Mouse (Mus musculus): ENCODE measurements around the gene Sema6d. TPM values are rescaled to one million over a fixed set of nuclear protein-coding genes. Genes with fewer than 3 reads are reported as not detected.
A peak's percentile ranks its signal among the peaks of the same experiment; 100 is the strongest.

Gene Sema6d
- polyA plus RNA-seq, 1 experiment from 2014 or later, result 8.3 TPM

DNA sequence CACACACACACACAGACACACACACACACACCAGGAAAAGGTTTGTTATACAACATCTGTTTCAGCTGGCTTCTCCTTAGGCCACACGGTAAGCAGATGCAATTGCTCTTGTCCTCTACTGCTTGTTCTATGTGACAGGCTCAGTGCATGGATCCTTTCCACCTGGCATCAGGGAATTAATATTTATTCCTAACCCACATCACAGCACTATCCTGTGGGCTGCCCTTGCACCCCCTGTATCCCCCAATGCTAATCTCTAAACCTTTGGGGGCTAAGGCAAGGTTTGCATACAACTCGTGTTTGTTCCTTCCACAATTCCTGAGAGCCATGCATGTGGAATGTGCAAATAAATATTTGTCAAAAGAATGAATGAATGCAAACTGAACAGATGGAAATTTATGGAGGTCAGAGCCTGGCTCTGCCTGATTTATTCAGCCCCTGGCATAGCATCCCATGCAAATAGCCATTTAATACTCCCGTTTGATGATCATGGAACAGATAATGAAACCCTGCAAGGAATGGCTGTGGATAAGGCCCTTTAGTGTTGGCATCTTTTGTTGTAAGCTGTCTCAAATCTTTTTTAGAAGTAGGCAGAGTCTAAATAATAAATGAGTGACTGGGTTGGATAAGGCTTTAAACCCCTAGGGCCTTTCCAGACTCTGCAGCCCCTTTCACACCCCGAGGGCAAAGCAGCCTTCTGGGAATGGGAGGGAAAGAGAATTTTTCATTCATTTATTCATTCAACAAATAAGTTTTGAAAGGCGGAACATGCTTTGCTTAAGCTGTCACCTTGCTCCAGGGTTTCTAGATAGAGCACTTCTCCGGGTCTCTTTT is 383.1 kb downstream of the Sema6d start:
- H3K27ac ChIP-seq (replicated peaks), result no peak overlapping the region
- WGBS, result 80% methylated on average over 6 of the region's 6 CpGs
- no peaks in the 10 kb centered on the region for H3K9me3 ChIP-seq
- no peaks in the 10 kb centered on the region for H3K27me3 ChIP-seq (replicated peaks; ENCODE audit: low read depth, poor library complexity, severe bottlenecking)
- H3K36me3 ChIP-seq (replicated peaks), result no peaks in the 10 kb centered on the region
- H3K4me1 ChIP-seq, result no peaks in the 10 kb centered on the region
- H3K4me3 ChIP-seq, result no peak overlapping the region
- DNase-seq (ENCODE audit: low spot score), result no peak

DNA sequence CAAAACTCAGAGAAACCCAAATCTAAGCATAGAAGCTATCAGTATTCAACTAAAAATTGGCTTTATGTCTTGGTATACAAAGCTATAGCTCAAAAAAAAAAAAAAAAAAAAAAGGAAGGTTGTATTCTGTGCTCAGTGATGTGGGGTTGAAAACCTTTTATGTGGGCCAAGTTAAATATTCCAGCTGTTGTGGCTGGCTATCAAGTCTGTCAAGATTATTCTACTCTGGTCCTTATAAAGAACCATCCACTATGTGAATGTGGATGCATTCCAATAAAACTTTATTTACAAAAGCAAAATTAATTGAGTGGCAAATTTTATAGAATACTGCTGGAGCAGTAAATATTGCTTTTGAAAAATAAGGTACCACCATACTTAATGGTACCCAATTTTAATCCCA is 388.1 kb downstream of the Sema6d start:
- DNase-seq (ENCODE audit: low spot score), result no peak
- no peaks in the 10 kb centered on the region for H3K36me3 ChIP-seq (replicated peaks)

DNA sequence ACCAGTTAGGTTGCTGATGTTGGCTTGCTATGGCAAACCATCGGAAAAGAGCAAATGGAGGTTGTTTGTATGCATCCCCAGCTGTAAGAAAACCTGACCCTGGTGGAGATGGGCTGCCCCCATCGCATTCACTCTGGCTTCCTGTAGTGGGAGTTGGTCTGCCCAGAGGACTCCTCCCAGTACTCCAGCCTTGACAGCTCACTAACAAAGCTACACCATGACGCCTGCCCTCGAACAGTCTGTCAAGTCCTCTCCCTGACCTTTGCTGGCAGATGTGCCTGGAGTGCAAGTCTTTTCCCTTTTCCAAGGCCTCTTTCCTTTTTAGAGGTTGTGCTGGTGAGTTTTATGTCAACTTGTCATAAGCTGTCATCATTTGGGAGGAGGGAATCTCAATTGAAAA is 388.8 kb downstream of the Sema6d start:
- H3K27me3 ChIP-seq (replicated peaks; ENCODE audit: low read depth, poor library complexity, severe bottlenecking), result no peaks in the 10 kb centered on the region
- no peaks in the 10 kb centered on the region for H3K36me3 ChIP-seq (replicated peaks)
- DNase-seq (ENCODE audit: low spot score), result no peak
- H3K4me1 ChIP-seq, result no peaks in the 10 kb centered on the region
- no peaks in the 10 kb centered on the region for H3K9me3 ChIP-seq
- 82% methylated on average over 4 of the region's 4 CpGs for WGBS
- H3K4me3 ChIP-seq, result no peak overlapping the region
- H3K27ac ChIP-seq (replicated peaks), result no peak overlapping the region

More for the DNA sequence above, 388.1 kb downstream of the Sema6d start:
- H3K27me3 ChIP-seq (replicated peaks; ENCODE audit: low read depth, poor library complexity, severe bottlenecking), result no peaks in the 10 kb centered on the region
- H3K27ac ChIP-seq (replicated peaks), result no peak overlapping the region
- no peaks in the 10 kb centered on the region for H3K9me3 ChIP-seq
- no peak overlapping the region for H3K4me3 ChIP-seq
- H3K4me1 ChIP-seq, result no peaks in the 10 kb centered on the region

DNA sequence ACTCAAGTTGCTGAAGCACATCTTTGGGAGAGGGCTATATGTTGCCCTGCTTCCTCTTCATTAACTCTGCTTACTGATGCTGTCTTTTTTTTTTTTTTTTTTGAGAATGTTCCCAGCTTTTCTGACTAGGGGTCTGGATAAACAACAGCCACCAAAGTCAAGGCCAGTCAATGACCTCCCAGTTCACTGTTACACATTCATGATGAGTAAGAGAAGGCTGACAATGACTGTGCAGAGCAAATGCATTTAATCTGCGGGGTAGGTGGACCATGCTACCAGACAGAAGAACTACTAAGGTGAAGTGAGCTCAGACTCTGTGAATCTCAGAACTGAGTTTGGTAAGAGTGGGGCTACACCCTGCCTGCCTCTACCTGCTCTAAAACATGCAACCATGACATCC is 396.0 kb downstream of the Sema6d start:
- Histone ChIP-seq H3K36me3 (replicated peaks) (no peaks in the 10 kb centered on the region), H3K4me1 (no peaks in the 10 kb centered on the region), H3K27ac (replicated peaks) (no peak overlapping the region), H3K27me3 (replicated peaks; ENCODE audit: low read depth, poor library complexity, severe bottlenecking) (no peaks in the 10 kb centered on the region), H3K9me3 (no peaks in the 10 kb centered on the region), H3K4me3 (no peak overlapping the region)
- no peak for DNase-seq (ENCODE audit: low spot score)
- WGBS, result 94% methylated on average over 1 of the region's 1 CpGs

DNA sequence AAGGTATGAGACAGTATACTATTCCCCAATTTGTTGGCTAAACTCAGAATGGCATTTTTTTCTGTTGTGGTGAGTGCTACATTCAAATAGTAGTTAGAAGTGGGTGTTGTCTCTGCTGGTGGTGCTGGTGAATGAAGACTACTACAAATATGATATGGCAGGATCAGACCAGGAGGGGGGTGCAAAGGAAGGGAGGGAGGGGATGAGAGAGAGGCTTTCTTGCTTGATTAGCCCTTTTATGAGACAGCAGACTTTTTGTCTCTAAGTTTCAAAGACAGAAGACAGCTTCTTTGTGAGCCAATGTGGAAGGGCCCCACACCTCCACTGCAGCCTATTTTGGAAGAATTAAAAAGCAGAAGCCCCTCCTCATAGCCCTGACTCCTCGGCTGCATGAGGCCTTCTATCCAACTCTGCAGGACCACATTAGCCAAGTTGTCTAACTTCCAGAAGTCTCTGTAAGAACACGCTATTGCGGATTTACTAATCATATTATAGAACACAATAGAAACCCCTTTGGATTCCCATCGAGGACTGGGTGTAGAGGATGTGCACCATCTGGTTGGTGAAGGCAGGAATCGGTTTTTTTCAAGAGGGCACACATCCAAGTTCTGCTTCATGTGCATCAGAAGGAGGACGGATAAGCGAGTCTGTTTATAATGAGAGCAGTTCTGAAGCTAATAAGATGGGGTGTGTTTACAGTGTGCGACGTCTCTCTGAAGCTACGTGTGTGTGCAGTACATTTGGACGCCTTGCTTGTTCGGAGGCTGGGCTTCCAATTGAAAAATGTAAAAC is 400.4 kb downstream of the Sema6d start:
- Histone ChIP-seq H3K27ac (replicated peaks) (no peak overlapping the region), H3K4me1 (no peaks in the 10 kb centered on the region), H3K9me3 (no peaks in the 10 kb centered on the region), H3K4me3 (no peak overlapping the region), H3K36me3 (replicated peaks) (no peaks in the 10 kb centered on the region), H3K27me3 (replicated peaks; ENCODE audit: low read depth, poor library complexity, severe bottlenecking) (no peaks in the 10 kb centered on the region)
- DNase-seq (ENCODE audit: low spot score), result no peak
- WGBS, result 86% methylated on average over 12 of the region's 12 CpGs

DNA sequence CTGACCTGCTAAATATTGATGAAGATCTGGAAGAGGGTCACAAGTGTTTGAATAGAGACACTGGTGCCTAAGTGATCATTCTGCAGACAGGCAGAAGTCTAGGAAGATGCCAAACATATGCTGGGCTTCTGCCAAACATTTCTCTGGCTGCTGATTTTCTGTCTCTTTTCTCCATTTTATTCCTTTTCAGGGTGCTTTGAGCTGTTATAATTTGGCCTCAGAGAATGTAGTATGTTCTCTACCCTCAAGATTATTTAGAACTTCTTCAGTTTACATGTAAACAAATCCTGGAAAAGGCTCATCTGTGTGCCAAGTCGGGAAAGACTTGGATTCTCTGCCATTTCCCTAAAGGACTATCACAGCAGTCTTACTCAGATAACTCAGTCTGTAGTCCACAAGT is 406.0 kb downstream of the Sema6d start:
- H3K4me3 ChIP-seq, result no peak overlapping the region
- H3K27me3 ChIP-seq (replicated peaks; ENCODE audit: low read depth, poor library complexity, severe bottlenecking), result peaks cover 8% of the 10 kb centered on the region; the same call in 1 of the 2 replicates
- WGBS, result 79% methylated on average over 1 of the region's 1 CpGs
- H3K36me3 ChIP-seq (replicated peaks), result no peaks in the 10 kb centered on the region
- H3K9me3 ChIP-seq, result no peaks in the 10 kb centered on the region
- no peak for DNase-seq (ENCODE audit: low spot score)
- H3K4me1 ChIP-seq, result no peaks in the 10 kb centered on the region
- no peak overlapping the region for H3K27ac ChIP-seq (replicated peaks)

DNA sequence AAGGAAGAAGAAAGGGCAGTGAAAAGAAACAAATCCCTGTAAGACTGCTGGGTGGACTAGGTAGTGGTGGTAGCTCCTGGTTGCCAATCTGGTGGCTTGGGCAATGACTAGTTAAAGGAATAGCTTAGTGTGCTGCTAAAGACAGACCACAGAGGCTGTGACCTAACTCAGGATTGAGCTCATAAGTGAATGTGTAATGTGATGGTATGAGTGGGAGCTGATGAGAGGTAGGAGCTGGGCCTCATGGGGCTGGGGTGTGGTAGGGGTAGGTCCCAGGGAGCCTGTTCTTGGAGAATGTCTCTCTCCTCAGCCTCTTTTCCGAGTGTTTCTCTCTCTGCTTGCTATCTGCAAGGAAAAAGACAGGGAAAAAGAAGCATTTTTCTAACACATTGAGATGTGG is 409.9 kb downstream of the Sema6d start:
- peaks cover 38% of the 10 kb centered on the region for H3K27me3 ChIP-seq (replicated peaks; ENCODE audit: low read depth, poor library complexity, severe bottlenecking)
- 67% methylated on average over 1 of the region's 1 CpGs for WGBS
- H3K9me3 ChIP-seq, result no peaks in the 10 kb centered on the region

DNA sequence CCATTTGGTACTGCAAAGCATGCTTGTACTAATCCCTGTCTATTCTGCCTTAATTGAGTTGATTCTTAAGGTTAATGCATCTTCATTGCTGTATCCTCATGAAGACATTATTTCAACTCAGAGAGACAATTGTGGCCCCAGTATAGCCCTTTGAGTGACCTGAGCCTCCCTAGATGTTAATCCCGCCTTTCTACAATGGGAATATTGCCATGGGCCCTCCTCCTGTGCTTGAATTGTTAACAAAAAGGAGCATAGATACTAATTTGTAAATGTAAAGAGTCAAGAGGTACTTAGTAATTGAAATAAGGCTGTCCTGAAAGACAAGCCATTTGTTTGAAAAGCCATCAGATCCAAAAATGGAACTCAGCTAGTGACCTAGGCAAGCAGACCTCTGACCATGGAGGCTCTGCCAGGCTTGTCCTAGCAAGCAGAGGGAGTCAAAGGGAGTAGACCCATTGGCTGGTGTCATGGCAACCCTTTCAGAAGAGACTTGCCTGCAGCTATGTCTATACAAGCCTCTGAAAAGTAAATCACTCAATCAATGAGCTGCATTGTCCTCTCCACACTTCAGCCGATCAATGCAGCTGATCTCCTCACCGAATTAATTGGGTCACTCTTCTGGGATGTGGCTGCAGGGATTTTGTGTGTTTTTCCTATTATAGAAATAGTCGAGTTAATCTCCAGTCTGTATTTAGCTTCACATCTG is 416.2 kb downstream of the Sema6d start:
- peak; percentile 56 for DNase-seq (ENCODE audit: low spot score)
- Histone ChIP-seq H3K9me3 (no peaks in the 10 kb centered on the region), H3K27ac (replicated peaks) (no peak overlapping the region), H3K4me1 (peaks cover 11% of the 10 kb centered on the region), H3K36me3 (replicated peaks) (no peaks in the 10 kb centered on the region), H3K4me3 (no peak overlapping the region), H3K27me3 (replicated peaks; ENCODE audit: low read depth, poor library complexity, severe bottlenecking) (peaks cover 66% of the 10 kb centered on the region)
- 17% methylated on average over 4 of the region's 4 CpGs for WGBS

More for the DNA sequence above, 409.9 kb downstream of the Sema6d start:
- no peak for DNase-seq (ENCODE audit: low spot score)
- Histone ChIP-seq H3K4me3 (no peak overlapping the region), H3K4me1 (no peaks in the 10 kb centered on the region), H3K27ac (replicated peaks) (no peak overlapping the region), H3K36me3 (replicated peaks) (no peaks in the 10 kb centered on the region)

DNA sequence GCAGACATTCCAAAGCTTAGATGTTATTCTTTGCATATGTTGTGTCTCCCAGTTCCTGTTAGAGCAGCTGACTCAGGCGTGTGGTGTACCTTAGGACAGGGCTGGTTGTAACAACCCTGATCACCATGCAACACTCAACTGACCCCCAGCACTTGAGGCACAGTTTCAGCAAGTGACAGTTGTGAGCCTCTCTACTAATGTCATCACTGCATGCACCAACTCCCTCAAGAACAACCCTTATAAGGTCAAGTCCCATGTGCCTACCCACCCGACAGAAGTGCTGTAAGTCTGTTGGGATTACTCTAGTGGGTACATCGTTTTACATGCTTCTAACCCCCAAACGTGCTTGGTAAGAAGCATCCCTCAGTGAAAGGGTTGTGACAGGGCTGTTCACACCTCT is 418.0 kb downstream of the Sema6d start:
- no peak for DNase-seq (ENCODE audit: low spot score)
- Histone ChIP-seq H3K9me3 (no peaks in the 10 kb centered on the region), H3K36me3 (replicated peaks) (no peaks in the 10 kb centered on the region), H3K27me3 (replicated peaks; ENCODE audit: low read depth, poor library complexity, severe bottlenecking) (peaks cover 70% of the 10 kb centered on the region), H3K27ac (replicated peaks) (no peak overlapping the region), H3K4me3 (no peak overlapping the region), H3K4me1 (peaks cover 11% of the 10 kb centered on the region)
- WGBS, result 74% methylated on average over 4 of the region's 4 CpGs

DNA sequence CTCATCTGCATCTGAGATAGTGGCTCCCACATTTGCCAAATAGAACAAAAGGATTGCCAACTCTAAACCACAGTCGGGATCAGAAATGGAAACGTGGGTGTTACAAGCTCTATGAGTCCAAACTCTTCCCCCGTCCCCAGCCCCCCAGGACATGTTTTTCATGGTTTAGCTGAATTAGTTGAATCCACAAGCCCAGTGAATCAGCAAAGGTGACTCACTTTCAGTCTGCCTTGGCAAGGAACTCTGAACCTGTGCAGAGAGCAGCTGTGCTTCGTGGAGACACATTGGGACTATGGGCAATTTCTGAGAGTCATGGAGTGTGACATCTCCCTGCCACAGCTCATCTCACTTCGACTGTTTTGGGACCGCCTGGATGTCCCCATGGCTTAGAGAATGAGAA is 419.7 kb downstream of the Sema6d start:
- 87% methylated on average over 6 of the region's 6 CpGs for WGBS
- Histone ChIP-seq H3K4me3 (no peak overlapping the region), H3K4me1 (peaks cover 11% of the 10 kb centered on the region), H3K27me3 (replicated peaks; ENCODE audit: low read depth, poor library complexity, severe bottlenecking) (peaks cover 57% of the 10 kb centered on the region), H3K36me3 (replicated peaks) (no peaks in the 10 kb centered on the region), H3K27ac (replicated peaks) (no peak overlapping the region), H3K9me3 (no peaks in the 10 kb centered on the region)
- no peak for DNase-seq (ENCODE audit: low spot score)

DNA sequence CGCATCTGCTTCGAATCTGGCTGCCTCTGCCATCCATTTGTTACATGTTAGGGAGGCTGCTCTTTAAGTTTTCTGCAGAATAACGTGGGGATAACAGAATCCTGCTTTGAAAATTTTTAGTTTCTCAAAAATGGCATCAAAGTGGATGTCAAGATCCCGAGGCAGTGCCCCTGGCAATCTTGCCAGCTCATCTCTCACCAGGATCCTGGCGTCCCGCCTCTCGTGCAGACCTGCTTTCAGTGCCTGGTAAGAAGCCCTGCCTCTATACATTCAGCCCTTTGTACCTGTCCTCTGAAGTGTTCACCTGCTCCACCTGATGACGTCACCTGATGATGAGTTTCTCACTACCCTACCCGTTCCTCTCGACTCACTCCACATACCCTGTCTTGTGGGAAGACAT is 422.1 kb downstream of the Sema6d start:
- Histone ChIP-seq H3K9me3 (no peaks in the 10 kb centered on the region), H3K27ac (replicated peaks) (no peak overlapping the region), H3K36me3 (replicated peaks) (no peaks in the 10 kb centered on the region), H3K4me3 (no peak overlapping the region), H3K4me1 (0 out of 2 replicates have a peak, but pooled peaks cover 1% of the 10 kb centered on the region), H3K27me3 (replicated peaks; ENCODE audit: low read depth, poor library complexity, severe bottlenecking) (peaks cover 61% of the 10 kb centered on the region)
- no peak for DNase-seq (ENCODE audit: low spot score)
- 90% methylated on average over 10 of the region's 10 CpGs for WGBS

DNA sequence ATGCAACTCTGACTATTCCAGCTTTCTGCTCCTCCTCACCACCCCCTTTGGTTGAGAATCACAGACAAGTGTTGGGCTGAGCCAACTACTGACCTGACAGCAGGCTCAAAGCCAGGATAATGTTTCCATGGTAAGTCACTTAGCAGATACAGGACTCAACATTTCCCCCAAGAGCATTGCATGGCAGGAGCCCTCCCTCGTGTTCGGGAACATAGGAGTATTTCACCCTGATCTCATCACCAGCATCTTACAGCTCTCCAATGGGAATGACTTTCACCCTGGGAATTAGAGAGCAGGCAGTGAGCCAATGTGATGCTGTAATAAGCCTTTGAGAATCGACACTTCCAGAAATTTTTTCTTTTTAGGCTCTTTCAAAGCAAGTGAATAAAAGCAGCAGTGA is 432.7 kb downstream of the Sema6d start:
- no peaks in the 10 kb centered on the region for H3K4me1 ChIP-seq
- H3K9me3 ChIP-seq, result no peaks in the 10 kb centered on the region
- H3K36me3 ChIP-seq (replicated peaks), result no peaks in the 10 kb centered on the region
- DNase-seq (ENCODE audit: low spot score), result no peak
- no peak overlapping the region for H3K27ac ChIP-seq (replicated peaks)
- WGBS, result 89% methylated on average over 3 of the region's 3 CpGs
- no peaks in the 10 kb centered on the region for H3K27me3 ChIP-seq (replicated peaks; ENCODE audit: low read depth, poor library complexity, severe bottlenecking)
- no peak overlapping the region for H3K4me3 ChIP-seq
